Mouse (Mus musculus): ENCODE data around the gene Hc.
A peak's percentile ranks its signal among the peaks of the same experiment; 100 is the strongest.

The Hc gene

GRCm38 (mm10) chr2:34954344-34954743 is 106.9 kb downstream of the Hc start:
- DNase-seq (ENCODE audit: low spot score in 2 of 2) = no peak

- DNase-seq (ENCODE audit: low spot score in 2 of 2) = no peak
These were observed 107.6 kb downstream of the Hc start for GRCm38 (mm10) chr2:34953547-34954116.

- no peak for DNase-seq (ENCODE audit: low spot score in 2 of 2)
These were observed 108.2 kb downstream of the Hc start for GRCm38 (mm10) chr2:34953018-34953417.

GRCm38 (mm10) chr2:34951469-34951868 is 109.8 kb downstream of the Hc start:
- no peak for DNase-seq (ENCODE audit: low spot score in 2 of 2)

- no peak for DNase-seq (ENCODE audit: low spot score in 2 of 2)
These were observed 112.6 kb downstream of the Hc start for GRCm38 (mm10) chr2:34948622-34949021.

GRCm38 (mm10) chr2:34946046-34946445 is 115.2 kb downstream of the Hc start:
- no peak for DNase-seq (ENCODE audit: low spot score in 2 of 2)

GRCm38 (mm10) chr2:34945580-34945979 is 115.7 kb downstream of the Hc start:
- DNase-seq (ENCODE audit: low spot score in 2 of 2) = no peak

- peak; percentile 80 to 89 for DNase-seq (ENCODE audit: low spot score in 2 of 2)
These were observed 116.5 kb downstream of the Hc start for GRCm38 (mm10) chr2:34944761-34945160.

GRCm38 (mm10) chr2:34943556-34944120 is 117.6 kb downstream of the Hc start:
- DNase-seq (ENCODE audit: low spot score in 2 of 2) = no peak

GRCm38 (mm10) chr2:34941061-34941675 is 120.1 kb downstream of the Hc start:
- DNase-seq (ENCODE audit: low spot score in 2 of 2) = no peak

- no peak for DNase-seq (ENCODE audit: low spot score in 2 of 2)
These were observed 121.0 kb downstream of the Hc start for GRCm38 (mm10) chr2:34940246-34940645.

GRCm38 (mm10) chr2:34938269-34939208 is 122.7 kb downstream of the Hc start:
- no peak for DNase-seq (ENCODE audit: low spot score in 2 of 2)

GRCm38 (mm10) chr2:34937460-34937859 is 123.8 kb downstream of the Hc start:
- DNase-seq (ENCODE audit: low spot score in 2 of 2) = no peak
